Mouse (Mus musculus): ENCODE measurements around the gene Dsp. TPM values are rescaled to one million over a fixed set of nuclear protein-coding genes. Genes with fewer than 3 reads are reported as not detected.

The Dsp gene
- polyA plus RNA-seq, 1 experiment, result 0.10 TPM

DNA sequence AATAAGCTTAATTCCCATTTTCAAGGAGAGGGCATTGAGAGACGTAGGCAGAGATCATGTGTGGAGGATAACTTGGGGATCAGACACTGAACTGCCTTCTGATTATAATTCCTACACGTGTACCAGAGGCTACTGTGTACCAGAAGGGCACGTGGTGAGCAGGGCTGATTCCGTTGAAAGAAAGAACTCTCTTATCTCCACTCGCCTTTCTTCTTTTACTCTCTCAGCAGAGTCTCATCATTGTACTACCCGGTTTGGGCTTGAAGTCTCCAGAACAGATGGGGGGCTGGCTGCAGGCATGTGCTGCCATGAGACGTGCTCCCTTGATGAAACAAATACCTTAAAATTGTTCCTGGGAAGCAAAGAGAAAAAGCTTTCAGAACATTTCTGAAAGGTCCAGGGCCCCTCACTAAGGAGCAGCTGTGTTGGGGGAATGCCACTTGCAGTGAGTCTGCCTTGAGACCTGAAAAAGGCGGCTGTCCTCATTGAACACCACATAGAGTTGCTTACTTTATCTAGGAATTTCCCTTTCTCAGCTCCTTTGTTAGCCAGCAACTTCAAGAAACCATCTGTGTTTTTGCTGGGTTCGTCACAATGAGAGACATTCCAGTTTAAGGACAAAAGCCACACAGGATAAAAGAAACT, 79.2 kb downstream of the Dsp start:
- H3K27me3 ChIP-seq (ENCODE audit: control insufficient read depth, insufficient read depth, low read length), result no peaks in the 10 kb centered on the region
- H3K27ac ChIP-seq (ENCODE audit: insufficient read depth, low read length), result no peak overlapping the region
- DNase-seq, result no peak
- TF ChIP-seq CTCF (IDR thresholded peaks at IDR 0.05; ENCODE audit: borderline replicate concordance, insufficient read depth, low read depth, low read length), result no peak
- TF ChIP-seq POLR2A (IDR thresholded peaks at IDR 0.05; ENCODE audit: borderline replicate concordance, insufficient read depth, low read length), result no peak
- no peak overlapping the region for H3K4me3 ChIP-seq (replicated peaks; ENCODE audit: insufficient read depth, low read depth, low read length)
- 72% methylated on average over 9 of the region's 9 CpGs for WGBS
- H3K4me1 ChIP-seq (ENCODE audit: control insufficient read depth, insufficient read depth, low read length), result no peaks in the 10 kb centered on the region

GRCm38 (mm10) chr13:38232411-38232810, 81.3 kb downstream of the Dsp start:
- Histone ChIP-seq H3K27ac (ENCODE audit: insufficient read depth, low read length) (no peak overlapping the region), H3K27me3 (ENCODE audit: control insufficient read depth, insufficient read depth, low read length) (no peaks in the 10 kb centered on the region), H3K4me1 (ENCODE audit: control insufficient read depth, insufficient read depth, low read length) (no peaks in the 10 kb centered on the region), H3K4me3 (replicated peaks; ENCODE audit: insufficient read depth, low read depth, low read length) (no peak overlapping the region)
- DNase-seq, result no peak
- 78% methylated on average over 4 of the region's 4 CpGs for WGBS
- TF ChIP-seq POLR2A (IDR thresholded peaks at IDR 0.05; ENCODE audit: borderline replicate concordance, insufficient read depth, low read length) (no peak), CTCF (IDR thresholded peaks at IDR 0.05; ENCODE audit: borderline replicate concordance, insufficient read depth, low read depth, low read length) (no peak)

DNA sequence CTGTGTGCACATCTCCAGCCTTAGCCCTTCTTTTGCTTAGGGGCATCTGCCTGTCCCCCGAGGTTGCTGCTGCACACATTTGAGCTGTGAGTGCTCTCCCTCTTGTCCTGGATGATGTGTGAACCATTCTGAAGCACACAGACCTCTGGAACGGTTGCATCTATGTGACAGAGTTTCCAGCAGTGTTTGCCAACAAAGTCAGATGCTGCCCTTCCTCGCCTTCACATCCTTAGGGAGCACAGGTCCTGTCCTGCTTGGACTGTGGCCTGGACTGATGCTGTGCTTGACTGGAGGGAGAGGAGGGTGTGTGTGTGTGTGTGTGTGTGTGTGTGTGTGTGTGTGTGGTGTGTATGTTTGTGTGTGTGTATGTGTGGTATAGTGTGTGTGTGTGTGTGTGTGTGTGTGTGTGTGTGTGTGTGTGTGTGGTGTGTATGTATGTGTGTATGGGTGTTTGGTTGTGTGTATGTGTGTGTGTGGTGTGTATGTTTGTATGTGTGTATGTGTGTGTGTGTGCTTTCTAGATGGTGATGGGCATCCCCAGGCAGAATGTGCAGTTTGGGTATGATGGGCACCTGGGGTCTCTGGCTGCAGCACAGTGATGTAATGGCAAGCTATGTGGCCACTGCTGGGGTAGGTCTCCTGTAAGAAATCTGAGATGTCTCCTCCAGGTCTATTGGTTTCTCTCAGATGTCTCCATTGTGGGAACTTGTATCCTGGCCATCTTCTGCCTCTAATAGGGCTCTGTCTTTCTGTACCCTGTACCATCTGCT, 81.9 kb downstream of the Dsp start:
- no peak for TF ChIP-seq POLR2A (IDR thresholded peaks at IDR 0.05; ENCODE audit: borderline replicate concordance, insufficient read depth, low read length)
- WGBS, result 18% methylated on average over 3 of the region's 3 CpGs
- Histone ChIP-seq H3K27me3 (ENCODE audit: control insufficient read depth, insufficient read depth, low read length) (no peaks in the 10 kb centered on the region), H3K4me3 (replicated peaks; ENCODE audit: insufficient read depth, low read depth, low read length) (no peak overlapping the region), H3K4me1 (ENCODE audit: control insufficient read depth, insufficient read depth, low read length) (no peaks in the 10 kb centered on the region), H3K27ac (ENCODE audit: insufficient read depth, low read length) (no peak overlapping the region)
- no peak for DNase-seq

- Histone ChIP-seq H3K4me1 (ENCODE audit: control insufficient read depth, insufficient read depth, low read length) (no peaks in the 10 kb centered on the region), H3K27ac (ENCODE audit: insufficient read depth, low read length) (no peak overlapping the region), H3K4me3 (replicated peaks; ENCODE audit: insufficient read depth, low read depth, low read length) (no peak overlapping the region), H3K27me3 (ENCODE audit: control insufficient read depth, insufficient read depth, low read length) (no peaks in the 10 kb centered on the region)
- TF ChIP-seq POLR2A (IDR thresholded peaks at IDR 0.05; ENCODE audit: borderline replicate concordance, insufficient read depth, low read length) (no peak), CTCF (IDR thresholded peaks at IDR 0.05; ENCODE audit: borderline replicate concordance, insufficient read depth, low read depth, low read length) (no peak)
- WGBS, result 78% methylated on average over 5 of the region's 5 CpGs
- DNase-seq, result no peak
These were observed 83.6 kb downstream of the Dsp start for GRCm38 (mm10) chr13:38234651-38235050.

- H3K27ac ChIP-seq (ENCODE audit: insufficient read depth, low read length), result no peak overlapping the region
- WGBS, result 77% methylated on average over 3 of the region's 3 CpGs
- TF ChIP-seq CTCF (IDR thresholded peaks at IDR 0.05; ENCODE audit: borderline replicate concordance, insufficient read depth, low read depth, low read length) (no peak), POLR2A (IDR thresholded peaks at IDR 0.05; ENCODE audit: borderline replicate concordance, insufficient read depth, low read length) (no peak)
- no peaks in the 10 kb centered on the region for H3K4me1 ChIP-seq (ENCODE audit: control insufficient read depth, insufficient read depth, low read length)
- H3K4me3 ChIP-seq (replicated peaks; ENCODE audit: insufficient read depth, low read depth, low read length), result no peak overlapping the region
- no peaks in the 10 kb centered on the region for H3K27me3 ChIP-seq (ENCODE audit: control insufficient read depth, insufficient read depth, low read length)
- no peak for DNase-seq
These were observed 84.3 kb downstream of the Dsp start for GRCm38 (mm10) chr13:38235370-38235769.

DNA sequence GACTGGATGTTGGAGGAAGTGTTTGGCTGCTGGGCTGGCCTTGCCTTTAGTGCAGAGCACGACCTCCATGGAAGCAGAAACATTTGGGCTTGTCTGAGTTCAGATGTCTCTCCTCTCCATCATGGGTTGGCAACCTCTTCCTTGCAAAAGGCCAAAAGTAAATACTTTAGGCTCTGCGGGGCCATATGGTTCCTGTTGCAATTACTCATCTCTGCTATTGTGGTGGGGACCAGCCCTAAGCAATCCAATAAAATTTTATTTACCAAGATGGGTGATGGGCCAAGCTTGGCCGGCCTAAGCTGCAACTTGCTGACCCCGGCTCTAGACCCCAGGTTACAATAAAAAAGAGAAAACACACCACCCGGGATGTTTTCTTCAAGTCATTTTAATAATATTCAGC, 97.1 kb downstream of the Dsp start:
- no peaks in the 10 kb centered on the region for H3K27me3 ChIP-seq (ENCODE audit: control insufficient read depth, insufficient read depth, low read length)
- DNase-seq, result no peak
- TF ChIP-seq POLR2A (IDR thresholded peaks at IDR 0.05; ENCODE audit: borderline replicate concordance, insufficient read depth, low read length) (no peak), CTCF (IDR thresholded peaks at IDR 0.05; ENCODE audit: borderline replicate concordance, insufficient read depth, low read depth, low read length) (no peak)
- H3K4me1 ChIP-seq (ENCODE audit: control insufficient read depth, insufficient read depth, low read length), result no peaks in the 10 kb centered on the region
- no peak overlapping the region for H3K4me3 ChIP-seq (replicated peaks; ENCODE audit: insufficient read depth, low read depth, low read length)
- no peak overlapping the region for H3K27ac ChIP-seq (ENCODE audit: insufficient read depth, low read length)
- WGBS, result 70% methylated on average over 5 of the region's 5 CpGs

Other genes starting within 250 kb of the Dsp start
- 27.7 and 29.7 TPM in 2 replicates for gene Ssr1, start 157.1 kb upstream of the Dsp start, polyA plus RNA-seq (2012; rRNA removed)
- gene Riok1, start 114.3 kb upstream of the Dsp start, polyA plus RNA-seq (2012; rRNA removed), result 33.1 and 34.0 TPM in 2 replicates
- 0.73 and 0.82 TPM in 2 replicates for gene Cage1, start 114.2 kb upstream of the Dsp start, polyA plus RNA-seq (2012; rRNA removed)
- 35.6 and 37.7 TPM in 2 replicates for gene Snrnp48, start 53.6 kb downstream of the Dsp start, polyA plus RNA-seq (2012; rRNA removed)
- gene Bmp6, start 193.8 kb downstream of the Dsp start, polyA plus RNA-seq (2012; rRNA removed), result 6.4 and 9.5 TPM in 2 replicates

All from cerebellum, adult 2 months (tissue).